Mouse (Mus musculus): ENCODE measurements at regions not wholly inside any gene's neighbourhood (a gene's known extent, or its start where the extent isn't known, plus 50 kb on each side); places are given as distances from the start of the nearest gene placed in this dataset.
A peak's percentile ranks its signal among the peaks of the same experiment; 100 is the strongest.

- DNase-seq (ENCODE audit: low spot score in 2 of 2) = peak in 1 of 2 experiments; percentile 9
These were observed 492.5 kb upstream of the Nr5a2 start for GRCm38 (mm10) chr1:137452749-137453148.

GRCm38 (mm10) chr1:137446497-137446896 lies 486.2 kb upstream of the Nr5a2 start:
- DNase-seq (ENCODE audit: low spot score in 2 of 2) = no peak

- no peak for DNase-seq (ENCODE audit: low spot score in 2 of 2)
These were observed 467.9 kb upstream of the Nr5a2 start for GRCm38 (mm10) chr1:137428110-137428509.

- no peak for DNase-seq (ENCODE audit: low spot score in 2 of 2)
These were observed 458.1 kb upstream of the Nr5a2 start for GRCm38 (mm10) chr1:137418388-137418787.

- DNase-seq (ENCODE audit: low spot score in 2 of 2) = no peak
These were observed 436.5 kb upstream of the Nr5a2 start for GRCm38 (mm10) chr1:137396736-137397135.

- DNase-seq (ENCODE audit: low spot score in 2 of 2) = no peak
These were observed 427.3 kb upstream of the Nr5a2 start for GRCm38 (mm10) chr1:137387509-137387908.

GRCm38 (mm10) chr1:137378072-137378985 lies 418.1 kb upstream of the Nr5a2 start:
- no peak for DNase-seq (ENCODE audit: low spot score in 2 of 2)

- DNase-seq (ENCODE audit: low spot score in 2 of 2) = no peak
These were observed 416.4 kb upstream of the Nr5a2 start for GRCm38 (mm10) chr1:137376685-137377084.

GRCm38 (mm10) chr1:137374641-137375040 lies 414.4 kb upstream of the Nr5a2 start:
- DNase-seq (ENCODE audit: low spot score in 2 of 2) = no peak

- no peak for DNase-seq (ENCODE audit: low spot score in 2 of 2)
These were observed 413.5 kb upstream of the Nr5a2 start for GRCm38 (mm10) chr1:137373509-137374420.

GRCm38 (mm10) chr1:137372236-137372635 lies 412.0 kb upstream of the Nr5a2 start:
- DNase-seq (ENCODE audit: low spot score in 2 of 2) = no peak

GRCm38 (mm10) chr1:137364396-137364795 lies 404.1 kb upstream of the Nr5a2 start:
- DNase-seq (ENCODE audit: low spot score in 2 of 2) = no peak

GRCm38 (mm10) chr1:137363969-137364368 lies 403.7 kb upstream of the Nr5a2 start:
- no peak for DNase-seq (ENCODE audit: low spot score in 2 of 2)

GRCm38 (mm10) chr1:137363561-137363960 lies 403.3 kb upstream of the Nr5a2 start:
- no peak for DNase-seq (ENCODE audit: low spot score in 2 of 2)

- no peak for DNase-seq (ENCODE audit: low spot score in 2 of 2)
These were observed 400.7 kb upstream of the Nr5a2 start for GRCm38 (mm10) chr1:137360688-137361570.

- no peak for DNase-seq (ENCODE audit: low spot score in 2 of 2)
These were observed 395.8 kb upstream of the Nr5a2 start for GRCm38 (mm10) chr1:137355941-137356512.

GRCm38 (mm10) chr1:137352390-137353027 lies 392.3 kb upstream of the Nr5a2 start:
- no peak for DNase-seq (ENCODE audit: low spot score in 2 of 2)

GRCm38 (mm10) chr1:137334137-137334536 lies 373.9 kb upstream of the Nr5a2 start:
- DNase-seq (ENCODE audit: low spot score in 2 of 2) = no peak

- DNase-seq (ENCODE audit: low spot score in 2 of 2) = peak; percentile 41 to 61
These were observed 372.0 kb upstream of the Nr5a2 start for GRCm38 (mm10) chr1:137332108-137332769.

- peak in 1 of 2 experiments; percentile 39 for DNase-seq (ENCODE audit: low spot score in 2 of 2)
These were observed 371.5 kb upstream of the Nr5a2 start for GRCm38 (mm10) chr1:137331746-137332107.

Data from right cerebral cortex, postnatal 10 days (tissue).